8 mouse cellular contexts compared by ENCODE assay signal in genomic region chr4:155345608-155345953, GRCm38 (mm10). TPM values are rescaled to one million over a fixed set of nuclear protein-coding genes. Genes with fewer than 3 reads are reported as not detected.
DNase-seq lines count a peak whose midpoint lies in the region; ATAC-seq and TF ChIP-seq lines count a peak whose summit lies in the region.

No protein-coding gene starts in this region.

- H3K9ac ChIP-seq in ES-Bruce4 (ENCODE audit: low read depth, poor library complexity, severe bottlenecking) = no peak overlapping the region
- H3K9ac ChIP-seq in forebrain, embryonic 12.5 days = peak overlapping the region; percentile 76
- peak overlapping the region; percentile 15; the same call in 1 of the 2 replicates for H3K9ac ChIP-seq in heart, embryonic 15.5 days
- no peak overlapping the region for H3K9ac ChIP-seq in liver, embryonic 14.5 days (replicated peaks)
- H3K9ac ChIP-seq in neural tube, embryonic 13.5 days = peak overlapping the region; percentile 91

- no peaks in the 10 kb centered on the region for H3K9me3 ChIP-seq in ES-Bruce4 (replicated peaks; ENCODE audit: control insufficient read depth, insufficient read depth, low read length, poor library complexity, severe bottlenecking)
- H3K9me3 ChIP-seq in forebrain, embryonic 12.5 days = no peaks in the 10 kb centered on the region
- H3K9me3 ChIP-seq in heart, embryonic 15.5 days (replicated peaks) = no peaks in the 10 kb centered on the region
- H3K9me3 ChIP-seq in liver, embryonic 14.5 days (ENCODE audit: control insufficient read depth, low read length) = no peaks in the 10 kb centered on the region
- no peaks in the 10 kb centered on the region for H3K9me3 ChIP-seq in neural tube, embryonic 13.5 days

- no peak for TF ChIP-seq EP300 in ES-Bruce4 (IDR thresholded peaks at IDR 0.05; ENCODE audit: insufficient read depth, low read depth, low read length)
- TF ChIP-seq EP300 in liver, embryonic 14.5 days (IDR thresholded peaks at IDR 0.05; ENCODE audit: low read depth) = no peak

- H3K4me3 ChIP-seq in ES-Bruce4 (ENCODE audit: low read depth, low read length) = peak overlapping the region; percentile 17
- peak overlapping the region; percentile 10; the same call in 1 of the 2 replicates for H3K4me3 ChIP-seq in bone marrow macrophage, adult 2 months (ENCODE audit: insufficient read depth, low read length)
- H3K4me3 ChIP-seq in forebrain, embryonic 12.5 days (replicated peaks) = peak overlapping the region; percentile 55
- H3K4me3 ChIP-seq in heart, embryonic 15.5 days = peak overlapping the region; percentile 55
- no peak overlapping the region for H3K4me3 ChIP-seq in liver, embryonic 14.5 days (ENCODE audit: insufficient read depth in 1 of 2, low read depth in 2 of 2, low read length in 2 of 2)
- H3K4me3 ChIP-seq in neural tube, embryonic 13.5 days = peak overlapping the region; percentile 69

- peak; percentile 94 for ATAC-seq in forebrain, embryonic 12.5 days (ENCODE audit: low FRiP score)
- ATAC-seq in heart, embryonic 15.5 days (replicated peaks; ENCODE audit: insufficient number of reproducible peaks, insufficient read depth, low FRiP score, low read depth) = peak; percentile 55; the same call in 1 of the 2 replicates
- ATAC-seq in liver, embryonic 14.5 days (ENCODE audit: insufficient read depth) = no peak
- ATAC-seq in neural tube, embryonic 13.5 days (ENCODE audit: low read depth) = peak; percentile 92

- H3K27me3 ChIP-seq in ES-Bruce4 (ENCODE audit: control insufficient read depth, insufficient read depth, low read length, poor library complexity, severe bottlenecking) = no peaks in the 10 kb centered on the region
- H3K27me3 ChIP-seq in forebrain, embryonic 12.5 days = peaks cover 17% of the 10 kb centered on the region
- peaks cover 39% of the 10 kb centered on the region for H3K27me3 ChIP-seq in heart, embryonic 15.5 days
- peaks cover 20% of the 10 kb centered on the region for H3K27me3 ChIP-seq in liver, embryonic 14.5 days (ENCODE audit: control insufficient read depth, insufficient read depth, low read length)
- peaks cover 7% of the 10 kb centered on the region; the same call in 1 of the 2 replicates for H3K27me3 ChIP-seq in neural tube, embryonic 13.5 days

- H3K4me2 ChIP-seq in forebrain, embryonic 12.5 days = peak overlapping the region; percentile 87
- H3K4me2 ChIP-seq in heart, embryonic 15.5 days = peak overlapping the region; percentile 82
- peak overlapping the region; percentile 4; the same call in 1 of the 2 replicates for H3K4me2 ChIP-seq in liver, embryonic 14.5 days (ENCODE audit: low read depth)
- peak overlapping the region; percentile 68 for H3K4me2 ChIP-seq in neural tube, embryonic 13.5 days

- H3K27ac ChIP-seq in ES-Bruce4 (ENCODE audit: insufficient read depth, low read length) = no peak overlapping the region
- H3K27ac ChIP-seq in bone marrow macrophage, adult 2 months (ENCODE audit: insufficient read depth, low read depth, low read length) = no peak overlapping the region
- peak overlapping the region; percentile 82 for H3K27ac ChIP-seq in forebrain, embryonic 12.5 days
- H3K27ac ChIP-seq in heart, embryonic 15.5 days = no peak overlapping the region
- H3K27ac ChIP-seq in liver, embryonic 14.5 days = no peak overlapping the region
- peak overlapping the region; percentile 97 for H3K27ac ChIP-seq in neural tube, embryonic 13.5 days (replicated peaks)

- peak; percentile 59 to 69 for DNase-seq in kidney, postnatal 4 days
- DNase-seq in liver, embryonic 14.5 days (ENCODE audit: low read depth in 3 of 3, low spot score in 3 of 3) = no peak
- DNase-seq in c-Kit-positive CD71-positive TER-119-positive erythroid progenitor cells, embryonic 14.5 days (ENCODE audit: low spot score) = no peak

- no peak for TF ChIP-seq POLR2A in ES-Bruce4 (IDR thresholded peaks at IDR 0.05; ENCODE audit: insufficient read depth, low read length)
- TF ChIP-seq POLR2A in bone marrow macrophage, adult 2 months (IDR thresholded peaks at IDR 0.05; ENCODE audit: borderline replicate concordance, low read depth, low read length) = no peak

- H3K4me1 ChIP-seq in ES-Bruce4 (ENCODE audit: control insufficient read depth, insufficient read depth, low read length) = peaks cover 2% of the 10 kb centered on the region
- H3K4me1 ChIP-seq in bone marrow macrophage, adult 2 months (ENCODE audit: control insufficient read depth, insufficient read depth, low read length) = peaks cover 4% of the 10 kb centered on the region; the same call in 1 of the 2 replicates
- H3K4me1 ChIP-seq in forebrain, embryonic 12.5 days = peaks cover 24% of the 10 kb centered on the region
- peaks cover 15% of the 10 kb centered on the region for H3K4me1 ChIP-seq in heart, embryonic 15.5 days (replicated peaks)
- H3K4me1 ChIP-seq in liver, embryonic 14.5 days (replicated peaks; ENCODE audit: control insufficient read depth in 2 of 2, insufficient read depth in 2 of 2, low read length in 1 of 2) = no peaks in the 10 kb centered on the region
- peaks cover 30% of the 10 kb centered on the region for H3K4me1 ChIP-seq in neural tube, embryonic 13.5 days (replicated peaks)

- no peak for TF ChIP-seq CTCF in ES-Bruce4 (IDR thresholded peaks at IDR 0.05; ENCODE audit: low read depth, low read length)
- TF ChIP-seq CTCF in bone marrow macrophage, adult 2 months (IDR thresholded peaks at IDR 0.05; ENCODE audit: low read depth, low read length) = no peak
- TF ChIP-seq CTCF in liver, embryonic 14.5 days (IDR thresholded peaks at IDR 0.05; ENCODE audit: low read depth) = no peak

- no peaks in the 10 kb centered on the region for H3K36me3 ChIP-seq in ES-Bruce4 (ENCODE audit: control insufficient read depth, insufficient read depth, low read length, poor library complexity, severe bottlenecking)
- H3K36me3 ChIP-seq in forebrain, embryonic 12.5 days (replicated peaks) = no peaks in the 10 kb centered on the region
- H3K36me3 ChIP-seq in heart, embryonic 15.5 days = no peaks in the 10 kb centered on the region
- no peaks in the 10 kb centered on the region for H3K36me3 ChIP-seq in liver, embryonic 14.5 days (replicated peaks; ENCODE audit: control insufficient read depth, insufficient read depth, low read depth)
- H3K36me3 ChIP-seq in neural tube, embryonic 13.5 days = no peaks in the 10 kb centered on the region

- WGBS in forebrain, embryonic 12.5 days = under 1% methylated on average over 16 of the region's 16 CpGs
- 3% methylated on average over 16 of the region's 16 CpGs for WGBS in heart, embryonic 15.5 days
- 3% methylated on average over 16 of the region's 16 CpGs for WGBS in liver, embryonic 14.5 days (ENCODE audit: insufficient replicate concordance)
- under 1% methylated on average over 16 of the region's 16 CpGs for WGBS in neural tube, embryonic 13.5 days

RNA-seq across cellular contexts. Expression of gene Prkcz, which starts 15.6 kb away (rescaled TPM):
- 33.3 and 36.6 TPM in 2 replicates for polyA plus RNA-seq in ES-Bruce4 (2011; ENCODE audit: insufficient read depth, insufficient read length, low read depth, missing spikeins)
- not detected in 2 replicates for polyA plus RNA-seq in bone marrow macrophage, adult 2 months (2012; ENCODE audit: insufficient read depth, insufficient read length, missing spikeins)
- polyA plus RNA-seq in forebrain, embryonic 12.5 days (2016; fragmentation: Nextera tagmentation; extraction: Ambion mirVana) = 26.5 and 26.7 TPM in 2 replicates
- polyA plus RNA-seq in heart, embryonic 15.5 days (2015; fragmentation: Nextera tagmentation; extraction: Ambion mirVana) = 6.3 and 7.3 TPM in 2 replicates
- polyA plus RNA-seq in liver, embryonic 14.5 days (2012; rRNA removed) = 0.71 and 0.99 TPM in 2 replicates
- 1.3 and 1.7 TPM in 2 replicates for polyA plus RNA-seq in liver, embryonic 14.5 days (2014; fragmentation: Nextera tagmentation; extraction: Ambion mirVana)
- 60.3 and 62.3 TPM in 2 replicates for polyA plus RNA-seq in neural tube, embryonic 13.5 days (2015; fragmentation: Nextera tagmentation; extraction: Ambion mirVana)

RNA-seq across cellular contexts. Expression of gene Gabrd, which starts 52.3 kb away (rescaled TPM):
- polyA plus RNA-seq in ES-Bruce4 (2011; ENCODE audit: insufficient read depth, insufficient read length, low read depth, missing spikeins) = not detected in 2 replicates
- polyA plus RNA-seq in bone marrow macrophage, adult 2 months (2012; ENCODE audit: insufficient read depth, insufficient read length, missing spikeins) = 0.28 TPM in 1 of 2 replicates, not detected in the other
- polyA plus RNA-seq in forebrain, embryonic 12.5 days (2016; fragmentation: Nextera tagmentation; extraction: Ambion mirVana) = not detected in 2 replicates
- 0.06 TPM in 1 of 2 replicates, not detected in the other for polyA plus RNA-seq in heart, embryonic 15.5 days (2015; fragmentation: Nextera tagmentation; extraction: Ambion mirVana)
- polyA plus RNA-seq in liver, embryonic 14.5 days (2012; rRNA removed) = 0.02 TPM in 1 of 2 replicates, not detected in the other
- polyA plus RNA-seq in liver, embryonic 14.5 days (2014; fragmentation: Nextera tagmentation; extraction: Ambion mirVana) = not detected in 2 replicates
- polyA plus RNA-seq in neural tube, embryonic 13.5 days (2015; fragmentation: Nextera tagmentation; extraction: Ambion mirVana) = 0.17 TPM in 1 of 2 replicates, not detected in the other

Comparison
In these comparisons a context has a peak if more than half of its experiments do, and no peak if none do; other contexts are left out.
1. H3K27ac ChIP-seq: peak in forebrain, embryonic 12.5 days (single experiment) and neural tube, embryonic 13.5 days (single experiment); none in ES-Bruce4 (single experiment), bone marrow macrophage, adult 2 months (single experiment), heart, embryonic 15.5 days (single experiment) and liver, embryonic 14.5 days (single experiment).
2. H3K4me3 ChIP-seq: peak in ES-Bruce4 (single experiment), bone marrow macrophage, adult 2 months (single experiment), forebrain, embryonic 12.5 days (single experiment), heart, embryonic 15.5 days (single experiment) and neural tube, embryonic 13.5 days (single experiment); none in liver, embryonic 14.5 days (0 of 2).
3. H3K9ac ChIP-seq: peak in forebrain, embryonic 12.5 days (single experiment), heart, embryonic 15.5 days (single experiment) and neural tube, embryonic 13.5 days (single experiment); none in ES-Bruce4 (single experiment) and liver, embryonic 14.5 days (single experiment).
4. H3K4me2 ChIP-seq: peak in every context shown above with its lines; median percentile 87 in forebrain, embryonic 12.5 days; 82 in heart, embryonic 15.5 days; 68 in neural tube, embryonic 13.5 days; 4 in liver, embryonic 14.5 days.
5. DNase-seq: peak in kidney, postnatal 4 days (2 of 2); none in liver, embryonic 14.5 days (0 of 3) and c-Kit-positive CD71-positive TER-119-positive erythroid progenitor cells, embryonic 14.5 days (single experiment).